In the genomic region with DNA sequence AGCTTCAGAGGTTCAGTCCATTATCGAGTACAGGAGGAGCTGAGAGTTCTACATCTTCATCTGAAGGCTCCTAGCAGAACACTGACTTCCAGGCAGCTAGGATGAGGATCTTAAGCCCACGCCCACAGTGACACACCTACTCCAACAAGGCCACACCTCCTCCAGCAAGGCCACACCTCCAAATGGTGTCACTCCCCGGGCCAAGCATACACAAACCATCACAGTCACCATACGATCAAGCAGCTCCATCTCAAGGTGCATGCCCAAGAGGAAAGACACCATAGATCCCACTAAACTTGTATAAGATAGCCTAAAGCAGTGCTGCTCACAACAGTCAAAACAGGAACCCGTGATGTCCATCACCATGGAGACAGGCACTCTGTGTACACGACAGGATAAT, we compare ENCODE assay signal across 21 mouse cellular contexts. TPM values are rescaled to one million over a fixed set of nuclear protein-coding genes. Genes with fewer than 3 reads are reported as not detected.
DNase-seq lines count a peak whose midpoint lies in the region; ATAC-seq lines count a peak whose summit lies in the region.
"Had no signal": no experiment of that assay in that cellular context is flagged by ENCODE, and none has a peak within 500 bp of the region (broad histone marks: within the 10 kb centered on the region; RNA-seq: fewer than 3 reads in every experiment).

No protein-coding gene starts in this region.

- H3K27ac ChIP-seq in liver, embryonic 13.5 days: no peak overlapping the region
- no peak overlapping the region for H3K27ac ChIP-seq in liver, embryonic 11.5 days (ENCODE audit: low read depth, low read length)
- H3K27ac ChIP-seq in forebrain, embryonic 14.5 days (ENCODE audit: low read depth, low read length): no peak overlapping the region
- H3K27ac ChIP-seq: embryonic facial prominence, embryonic 12.5 days; heart, adult 2 months; heart, embryonic 15.5 days; hindbrain, embryonic 13.5 days; hindbrain, postnatal 0 days had no signal

- H3K9me3 ChIP-seq in liver, embryonic 13.5 days (replicated peaks): no peaks in the 10 kb centered on the region
- H3K9me3 ChIP-seq in liver, embryonic 11.5 days (ENCODE audit: control insufficient read depth, low read length): no peaks in the 10 kb centered on the region
- H3K9me3 ChIP-seq in forebrain, embryonic 14.5 days (replicated peaks; ENCODE audit: control insufficient read depth, low read length): no peaks in the 10 kb centered on the region
- H3K9me3 ChIP-seq: embryonic facial prominence, embryonic 12.5 days; heart, embryonic 15.5 days; hindbrain, embryonic 13.5 days had no signal

- H3K4me2 ChIP-seq in liver, embryonic 13.5 days: no peak overlapping the region
- no peak overlapping the region for H3K4me2 ChIP-seq in liver, embryonic 11.5 days
- no peak overlapping the region for H3K4me2 ChIP-seq in forebrain, embryonic 14.5 days (ENCODE audit: low read length)
- H3K4me2 ChIP-seq: embryonic facial prominence, embryonic 12.5 days; heart, embryonic 11.5 days; heart, embryonic 15.5 days; hindbrain, embryonic 13.5 days had no signal

- no peak overlapping the region for H3K4me3 ChIP-seq in liver, embryonic 13.5 days (replicated peaks)
- no peak overlapping the region for H3K4me3 ChIP-seq in liver, embryonic 11.5 days (ENCODE audit: low read depth, low read length)
- H3K4me3 ChIP-seq in forebrain, embryonic 14.5 days (ENCODE audit: low read depth, low read length): no peak overlapping the region
- H3K4me3 ChIP-seq: embryonic facial prominence, embryonic 12.5 days; heart, adult 2 months; heart, embryonic 15.5 days; hindbrain, embryonic 13.5 days had no signal

- DNase-seq in liver, embryonic 13.5 days: no peak
- no peak for DNase-seq in liver, embryonic 11.5 days (ENCODE audit: low spot score)
- peak; percentile 23 for DNase-seq in ES-CJ7 (ENCODE audit: low read depth, low spot score)
- peak; percentile 72 for DNase-seq in R1 (ENCODE audit: low read depth, low spot score)
- no peak for DNase-seq in forebrain, embryonic 14.5 days (ENCODE audit: low spot score)
- DNase-seq in cerebellum, adult 9-11 months: no peak
- DNase-seq: adrenal gland, postnatal 14 days; cerebellum, adult 18-20 months; cerebellum, postnatal 10 days; embryo, embryonic 11 days; gastrocnemius, postnatal 10 days; heart, adult 2 months; heart, postnatal 14 days had no signal

- peak; percentile 31; the same call in 1 of the 2 replicates for ATAC-seq in liver, embryonic 13.5 days (ENCODE audit: low read depth)
- no peak for ATAC-seq in liver, embryonic 11.5 days (replicated peaks; ENCODE audit: low FRiP score)
- ATAC-seq in monocyte, adult 5-6 weeks (replicated peaks; ENCODE audit: insufficient number of reproducible peaks, low FRiP score, low TSS enrichment, poor library complexity, severe bottlenecking): 0 out of 2 replicates have a peak, but pooled peaks have one; percentile 27
- no peak for ATAC-seq in forebrain, embryonic 14.5 days
- ATAC-seq: activated CD4-positive, CD25-positive, alpha-beta regulatory T cell, adult 4 months; forebrain, embryonic 16.5 days; hindbrain, postnatal 0 days had no signal

- H3K27me3 ChIP-seq in liver, embryonic 13.5 days: peaks cover 11% of the 10 kb centered on the region
- H3K27me3 ChIP-seq in liver, embryonic 11.5 days (replicated peaks; ENCODE audit: control insufficient read depth, insufficient read depth, low read length): no peaks in the 10 kb centered on the region
- H3K27me3 ChIP-seq in forebrain, embryonic 14.5 days (replicated peaks; ENCODE audit: control insufficient read depth, insufficient read depth, low read length): no peaks in the 10 kb centered on the region
- H3K27me3 ChIP-seq: embryonic facial prominence, embryonic 12.5 days had no signal

- H3K4me1 ChIP-seq in liver, embryonic 13.5 days (replicated peaks): no peaks in the 10 kb centered on the region
- H3K4me1 ChIP-seq in liver, embryonic 11.5 days (replicated peaks; ENCODE audit: control insufficient read depth, insufficient read depth, low read length): no peaks in the 10 kb centered on the region
- no peaks in the 10 kb centered on the region for H3K4me1 ChIP-seq in forebrain, embryonic 14.5 days (ENCODE audit: control insufficient read depth, insufficient read depth, low read length)
- H3K4me1 ChIP-seq: embryonic facial prominence, embryonic 12.5 days; heart, embryonic 15.5 days; hindbrain, embryonic 13.5 days had no signal

- H3K36me3 ChIP-seq in liver, embryonic 13.5 days: no peaks in the 10 kb centered on the region
- no peaks in the 10 kb centered on the region for H3K36me3 ChIP-seq in liver, embryonic 11.5 days (ENCODE audit: control insufficient read depth, insufficient read depth, low read length)
- H3K36me3 ChIP-seq in forebrain, embryonic 14.5 days (ENCODE audit: control insufficient read depth, insufficient read depth, low read length): no peaks in the 10 kb centered on the region
- H3K36me3 ChIP-seq: embryonic facial prominence, embryonic 12.5 days; heart, embryonic 15.5 days; hindbrain, embryonic 13.5 days had no signal

- WGBS in liver, embryonic 13.5 days (ENCODE audit: insufficient replicate concordance): 47% methylated on average over 6 of the region's 6 CpGs
- 57% methylated on average over 6 of the region's 6 CpGs for WGBS in liver, embryonic 11.5 days
- WGBS in forebrain, embryonic 14.5 days: 65% methylated on average over 6 of the region's 6 CpGs

- H3K9ac ChIP-seq in liver, embryonic 13.5 days: no peak overlapping the region
- H3K9ac ChIP-seq in liver, embryonic 11.5 days (ENCODE audit: low read depth, low read length): no peak overlapping the region
- H3K9ac ChIP-seq in forebrain, embryonic 14.5 days (ENCODE audit: low read length): no peak overlapping the region
- H3K9ac ChIP-seq: embryonic facial prominence, embryonic 12.5 days; heart, embryonic 15.5 days; hindbrain, embryonic 13.5 days had no signal

RNA-seq across cellular contexts. Expression of a gene that starts 7.7 kb away (rescaled TPM):
- 1.9 and 2.2 TPM in 2 replicates for polyA plus RNA-seq in liver, embryonic 13.5 days (2015; fragmentation: Nextera tagmentation; extraction: Ambion mirVana)
- 0.71 and 1.0 TPM in 2 replicates for polyA plus RNA-seq in liver, embryonic 11.5 days (2014; fragmentation: Nextera tagmentation; extraction: Ambion mirVana)
- 36.2 to 60.6 TPM (median 43.2 TPM) in 3 replicates for total RNA-seq in monocyte, adult 5-6 weeks (2017)
- polyA plus RNA-seq in forebrain, embryonic 14.5 days (2014; fragmentation: Nextera tagmentation; extraction: Ambion mirVana): 0.37 and 0.47 TPM in 2 replicates

RNA-seq across cellular contexts. Expression of a gene that starts 42.6 kb away (rescaled TPM):
- 1.4 and 2.2 TPM in 2 replicates for polyA plus RNA-seq in liver, embryonic 13.5 days (2015; fragmentation: Nextera tagmentation; extraction: Ambion mirVana)
- polyA plus RNA-seq in liver, embryonic 11.5 days (2014; fragmentation: Nextera tagmentation; extraction: Ambion mirVana): 7.7 and 9.1 TPM in 2 replicates
- 67.8 to 132 TPM (median 89.1 TPM) in 3 replicates for total RNA-seq in monocyte, adult 5-6 weeks (2017)
- 6.4 and 9.1 TPM in 2 replicates for polyA plus RNA-seq in forebrain, embryonic 14.5 days (2014; fragmentation: Nextera tagmentation; extraction: Ambion mirVana)

Comparison
In these comparisons a context has a peak if more than half of its experiments do, and no peak if none do; other contexts are left out.
1. ATAC-seq: peak in liver, embryonic 13.5 days (single experiment) and monocyte, adult 5-6 weeks (single experiment); none in liver, embryonic 11.5 days (single experiment) and forebrain, embryonic 14.5 days (single experiment).
2. DNase-seq: peak in ES-CJ7 (single experiment) and R1 (single experiment); none in liver, embryonic 13.5 days (single experiment), liver, embryonic 11.5 days (single experiment), forebrain, embryonic 14.5 days (single experiment) and cerebellum, adult 9-11 months (single experiment).